Mouse (Mus musculus) left cerebral cortex, postnatal 25 days (tissue): ENCODE results near the gene Axin2. TPM values are rescaled to one million over a fixed set of nuclear protein-coding genes. Genes with fewer than 3 reads are reported as not detected.

Experiments used
- DNase-seq, 2 experiments: peaks; one replicate each; pipeline ENCODE4 v3.0.0; 2022; ENCODE audit warnings: low spot score in 2 of 2, mixed read lengths in 1 of 2
- intact Hi-C: fragments of 180-260 bp; cut with DNase I; formaldehyde crosslinking; loops from one replicate; pipeline ENCODE4 v1.15.1; 2025
- total RNA-seq, 2 experiments: library from RNA; stranded (reverse); gene quantifications; 2 replicates each; pipeline ENCODE4 v1.2.3; 2021

The Axin2 gene
- total RNA-seq, 2 experiments from 2014 or later = 32.4 to 33.9 TPM

DNA sequence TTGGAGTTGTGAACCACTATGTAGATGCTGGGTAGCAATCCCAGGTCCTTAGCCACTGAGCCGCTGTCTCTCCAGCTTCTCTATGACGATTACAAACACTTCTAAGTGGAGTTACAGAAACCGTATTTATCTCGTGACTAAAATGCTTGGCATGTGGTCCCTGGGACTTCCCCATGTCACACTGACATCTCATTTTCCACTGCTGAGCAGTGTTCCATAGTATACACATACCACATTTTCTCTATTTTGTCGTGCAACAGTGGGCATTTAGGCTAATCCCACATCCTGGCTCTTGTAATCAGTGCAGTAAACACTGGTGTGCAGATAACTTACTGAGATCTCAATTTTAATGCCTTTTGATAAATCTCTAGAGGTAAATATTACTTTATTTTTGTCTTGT lies 32.2 kb downstream of the Axin2 start:
- intact Hi-C loops = no loop called here
- DNase-seq = no peak

DNA sequence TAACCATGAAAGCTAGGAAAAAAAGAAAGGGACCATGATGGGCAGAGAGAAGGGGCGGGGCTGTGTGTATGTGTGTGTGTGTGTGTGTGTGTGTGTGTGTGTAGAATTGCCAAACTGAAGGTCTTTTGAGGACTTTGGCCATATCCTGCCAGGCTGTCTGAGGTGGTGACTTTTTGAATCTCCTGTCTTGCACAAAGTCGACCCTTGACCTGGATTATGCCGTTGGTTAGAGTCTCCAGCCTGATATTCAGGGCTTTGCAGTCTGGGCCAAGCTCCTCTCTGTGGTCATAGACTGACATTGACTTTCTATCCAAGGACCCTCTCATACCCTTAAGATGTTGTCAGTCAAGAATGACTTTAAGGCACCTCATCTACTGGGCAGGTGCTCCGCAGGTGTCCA lies 35.8 kb downstream of the Axin2 start:
- intact Hi-C loops = no loop called here

GRCm38 (mm10) chr11:108958349-108958748 lies 38.2 kb downstream of the Axin2 start:
- intact Hi-C loops = no loop called here
- DNase-seq = no peak

More for the DNA sequence above, 35.8 kb downstream of the Axin2 start:
- DNase-seq = no peak

DNA sequence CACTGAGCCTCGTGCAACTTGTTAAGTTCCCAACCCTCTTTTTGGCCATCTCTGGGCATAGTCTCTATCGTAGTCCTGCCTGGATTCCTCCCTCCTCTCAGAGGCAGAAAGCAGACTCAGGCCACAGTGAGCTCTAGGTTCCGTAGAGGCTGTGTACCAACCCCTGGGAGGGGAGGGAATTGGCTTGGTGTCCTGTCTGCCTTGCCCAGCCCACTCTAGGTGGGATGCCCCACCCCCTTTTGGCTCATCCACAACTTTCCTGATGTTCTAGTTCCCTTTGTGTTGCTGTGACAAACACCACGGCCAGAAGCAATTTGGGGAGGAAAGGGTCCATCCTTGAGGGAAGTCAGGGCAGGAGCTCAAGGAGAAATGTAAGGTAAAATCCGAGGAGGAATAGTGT lies 39.0 kb downstream of the Axin2 start:
- DNase-seq = no peak
- intact Hi-C loops = no loop called here

DNA sequence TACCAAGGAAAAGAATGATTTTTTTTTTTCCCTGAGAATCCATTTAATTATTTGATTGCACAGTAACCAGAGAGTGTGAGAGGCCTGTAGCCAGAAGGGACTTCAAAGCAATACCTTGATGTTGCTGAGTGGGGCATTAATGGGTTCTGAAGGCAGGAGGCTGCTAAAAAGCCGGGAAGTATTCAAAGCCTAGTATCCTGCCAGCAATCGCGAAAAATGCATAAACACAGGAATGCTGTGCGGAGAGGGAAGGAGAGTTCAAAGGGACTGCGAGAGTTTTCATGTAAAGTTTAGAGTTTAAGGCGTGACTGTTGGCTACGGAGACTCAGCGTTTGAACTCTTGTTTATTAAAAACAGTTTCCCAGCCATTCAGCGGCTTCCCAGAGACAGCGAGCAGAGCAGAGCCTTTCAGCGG lies 41.5 kb downstream of the Axin2 start:
- DNase-seq = no peak
- intact Hi-C loops = no loop called here

DNA sequence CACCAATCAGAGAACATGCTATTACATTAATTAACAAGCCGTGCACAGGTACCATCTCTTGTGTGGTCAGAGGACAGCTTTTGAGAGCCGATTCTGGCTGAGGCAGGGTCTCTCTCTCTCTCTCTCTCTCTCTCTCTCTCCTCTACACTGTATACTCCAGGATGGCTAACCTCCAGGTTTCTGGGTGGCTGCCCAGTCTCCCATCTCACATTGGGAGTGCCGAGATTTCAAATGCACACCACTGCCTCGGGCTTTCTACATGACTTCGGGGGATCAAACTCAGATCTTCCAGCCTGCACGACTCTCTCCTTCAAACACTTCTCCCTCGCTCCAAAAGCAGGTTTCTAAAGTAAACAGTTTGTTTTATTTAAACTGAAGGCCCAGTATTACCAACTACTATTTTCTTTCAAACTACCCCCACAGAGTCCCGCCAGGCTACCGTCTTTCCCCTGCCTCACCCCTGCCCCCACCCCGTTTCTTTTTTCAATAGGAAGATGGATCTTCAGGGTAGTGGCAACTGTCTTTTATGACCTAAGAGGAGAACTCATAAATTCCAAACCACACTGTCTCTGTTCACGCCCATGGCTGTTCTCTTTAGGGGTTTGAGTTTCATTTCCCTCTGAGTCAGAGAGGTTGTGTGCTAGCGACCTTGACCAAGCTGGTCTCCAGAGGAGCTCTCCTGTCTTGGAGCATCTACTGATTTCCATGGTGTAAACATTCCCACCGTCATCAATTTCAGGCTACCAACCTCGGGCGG lies 43.5 kb downstream of the Axin2 start:
- intact Hi-C loops = no loop called here
- no peak for DNase-seq

DNA sequence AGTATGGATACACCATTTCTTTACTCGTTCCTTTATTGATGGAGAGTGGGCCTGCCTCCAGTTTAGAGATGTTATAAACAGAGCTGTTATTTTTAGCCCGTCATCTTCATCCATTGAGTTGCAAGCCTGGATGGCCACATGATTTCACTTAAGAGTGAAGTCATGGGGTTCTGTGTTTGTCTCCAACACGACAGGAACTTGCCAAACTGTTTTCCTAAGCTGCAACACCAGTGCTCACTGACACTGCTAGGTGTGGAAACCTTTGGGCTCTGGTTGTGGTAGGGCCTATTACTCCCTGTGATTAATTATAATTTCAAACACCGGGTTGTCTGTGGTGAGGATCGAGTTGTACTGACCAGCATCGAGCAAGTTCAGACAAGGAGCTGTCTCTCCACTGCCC lies 45.6 kb downstream of the Axin2 start:
- no peak for DNase-seq
- intact Hi-C loops = no loop called here

GRCm38 (mm10) chr11:108973459-108973858 lies 53.3 kb downstream of the Axin2 start:
- intact Hi-C loops = no loop called here
- DNase-seq = peak in 1 of 2 experiments; percentile 38

DNA sequence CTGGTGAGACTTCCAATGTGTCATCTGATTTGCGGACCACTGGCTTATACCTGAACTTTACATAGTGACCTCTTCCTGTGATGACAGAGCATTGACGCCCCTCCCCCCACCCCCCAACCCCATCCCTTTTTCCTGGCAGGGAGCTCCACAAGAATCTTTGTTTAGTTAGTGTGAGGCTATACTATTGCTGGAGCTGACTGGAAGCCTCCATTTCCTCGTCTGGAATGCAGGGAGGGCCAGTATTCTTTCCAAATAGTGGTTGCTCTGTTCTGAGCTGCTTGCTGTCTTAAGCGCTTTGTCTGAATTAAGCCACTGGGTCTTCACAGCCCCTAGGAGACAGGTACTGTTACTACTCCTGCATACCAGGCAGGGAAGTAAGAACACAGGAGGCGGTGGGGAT lies 53.7 kb downstream of the Axin2 start:
- no peak for DNase-seq
- intact Hi-C loops = no loop called here

- intact Hi-C loops = no loop called here
- DNase-seq = no peak
Measured at GRCm38 (mm10) chr11:108975583-108975982, 55.4 kb downstream of the Axin2 start.

DNA sequence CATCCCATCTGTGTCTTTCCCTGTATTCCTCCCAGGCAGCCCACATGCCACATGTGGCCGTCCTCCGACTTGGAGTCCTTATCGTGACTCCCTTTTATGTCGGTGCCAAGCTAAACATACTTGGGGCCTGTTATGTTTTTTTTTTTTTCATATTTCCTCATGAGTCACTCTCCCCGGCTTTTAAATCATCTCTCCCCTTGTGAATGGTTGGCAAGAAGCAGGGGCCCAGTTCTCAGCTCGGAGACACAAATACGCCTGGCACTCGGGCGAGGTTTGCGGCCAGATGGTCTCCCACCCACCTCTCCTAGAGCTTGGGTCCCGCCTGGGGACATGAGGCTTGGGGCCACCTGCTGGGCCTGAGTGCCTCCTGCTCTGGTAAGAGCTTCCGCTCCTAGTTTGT lies 60.4 kb downstream of the Axin2 start:
- DNase-seq = peak; percentile 55 to 94
- intact Hi-C loops = loop anchor here (1.0 to 10.0 kb wide), 5 partner anchors 15 to 226 kb away; partner anchors contain the start of gene Axin2

GRCm38 (mm10) chr11:108981012-108981411 lies 60.9 kb downstream of the Axin2 start:
- DNase-seq = peak in 1 of 2 experiments; percentile 67
- intact Hi-C loops = loop anchor here (2.0 to 10.0 kb wide), 3 partner anchors 40 to 226 kb away; partner anchors contain the start of gene Axin2

- DNase-seq = no peak
- intact Hi-C loops = loop anchor here (10.0 kb wide), 1 partner anchor 229 kb away; no protein-coding TSS in a partner anchor
Measured at GRCm38 (mm10) chr11:108983409-108984064, 63.4 kb downstream of the Axin2 start.

GRCm38 (mm10) chr11:108984711-108985419 lies 64.7 kb downstream of the Axin2 start:
- no peak for DNase-seq
- intact Hi-C loops = loop anchor here (10.0 kb wide), 1 partner anchor 230 kb away; no protein-coding TSS in a partner anchor

GRCm38 (mm10) chr11:108985836-108986235 lies 65.7 kb downstream of the Axin2 start:
- DNase-seq = no peak
- intact Hi-C loops = loop anchor here (10.0 kb wide), 1 partner anchor 231 kb away; no protein-coding TSS in a partner anchor

DNA sequence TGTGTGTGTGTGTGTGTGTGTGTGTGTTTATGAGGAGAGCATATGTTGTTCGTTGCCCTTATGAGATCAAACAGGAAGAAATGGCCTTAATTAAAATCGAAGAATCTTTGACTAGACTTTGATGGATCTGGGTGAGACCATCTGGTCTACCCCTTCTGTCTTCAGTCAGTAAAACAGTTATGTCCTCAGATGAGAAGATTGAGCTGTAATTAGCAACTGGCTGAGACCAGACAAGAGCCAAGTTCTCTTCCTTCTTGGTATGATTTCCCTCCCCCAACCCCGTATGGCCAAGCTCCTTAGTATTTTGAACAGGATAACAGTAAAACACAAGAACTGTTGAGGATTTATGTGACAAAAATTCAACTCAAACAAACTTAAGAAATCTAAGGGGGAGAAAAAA lies 67.1 kb downstream of the Axin2 start:
- intact Hi-C loops = loop anchor here (10.0 kb wide), 1 partner anchor 232 kb away; no protein-coding TSS in a partner anchor
- peak in 1 of 2 experiments; percentile 77 for DNase-seq

DNA sequence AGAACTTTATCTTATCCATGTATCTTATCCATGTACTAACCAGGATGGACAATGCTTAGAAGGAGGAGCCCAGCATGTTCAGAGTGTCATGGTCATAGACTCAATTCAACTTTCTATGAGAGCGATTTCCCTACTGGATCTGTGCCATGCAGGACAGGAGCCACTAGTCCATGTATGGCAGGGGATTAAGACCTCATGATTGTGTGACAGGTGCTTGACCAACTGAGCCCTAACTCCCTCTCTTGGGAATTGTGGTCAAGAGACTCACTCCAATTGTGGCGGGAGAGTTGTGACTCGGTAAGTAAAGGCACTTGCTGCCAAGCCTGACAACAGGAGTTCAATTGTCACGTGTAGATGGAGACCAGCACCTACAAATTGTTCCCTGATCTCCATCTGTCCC lies 67.6 kb downstream of the Axin2 start:
- intact Hi-C loops = loop anchor here (10.0 kb wide), 1 partner anchor 233 kb away; no protein-coding TSS in a partner anchor
- DNase-seq = no peak

DNA sequence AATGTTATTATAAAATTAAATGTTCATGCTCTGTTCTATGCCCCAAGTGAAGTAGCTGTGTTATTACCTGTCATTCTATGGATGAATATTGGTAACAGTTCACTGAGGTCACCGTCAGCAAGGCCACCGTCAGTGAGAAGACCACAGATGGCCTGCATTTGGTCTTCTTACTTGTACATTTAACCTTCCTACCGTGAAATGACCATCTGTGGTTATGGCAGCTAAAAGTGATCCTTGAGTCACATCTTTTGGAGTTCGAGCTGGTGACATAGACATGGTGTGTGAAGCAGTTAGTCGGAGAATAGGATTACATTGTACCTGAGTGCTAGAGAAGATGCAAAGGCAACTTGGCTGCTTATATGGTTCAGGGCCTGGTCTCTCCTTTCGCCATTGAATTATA lies 68.1 kb downstream of the Axin2 start:
- intact Hi-C loops = loop anchor here (10.0 kb wide), 1 partner anchor 233 kb away; no protein-coding TSS in a partner anchor

GRCm38 (mm10) chr11:108989940-108990339 lies 69.8 kb downstream of the Axin2 start:
- no peak for DNase-seq
- intact Hi-C loops = loop anchor here (10.0 kb wide), 1 partner anchor 235 kb away; no protein-coding TSS in a partner anchor

More for the DNA sequence above, 68.1 kb downstream of the Axin2 start:
- DNase-seq = no peak

- peak in 1 of 2 experiments; percentile 56 for DNase-seq
- intact Hi-C loops = no loop called here
Measured at GRCm38 (mm10) chr11:108993414-108993813, 73.3 kb downstream of the Axin2 start.
